Mouse (Mus musculus): Measurements from ENCODE around the gene Ptpn5.

- no peak for TF ChIP-seq CTCF (IDR thresholded peaks at IDR 0.05 in 2 of 3, conservative IDR thresholded peaks at IDR 0.05 in 1 of 3; ENCODE audit: control insufficient read depth in 1 of 3, insufficient read depth in 1 of 3, low read depth in 2 of 3, low read length in 3 of 3, poor library complexity in 1 of 3, severe bottlenecking in 1 of 3)
- no peak for TF ChIP-seq TAL1 (IDR thresholded peaks at IDR 0.05; ENCODE audit: low read length)
- TF ChIP-seq RAD21 (IDR thresholded peaks at IDR 0.05; ENCODE audit: low read depth, low read length): no peak
- no peak for TF ChIP-seq USF1 (IDR thresholded peaks at IDR 0.05; ENCODE audit: low read depth, low read length)
- no peak for TF ChIP-seq MAX (IDR thresholded peaks at IDR 0.05; ENCODE audit: low read length)
- no peak for TF ChIP-seq MYC (IDR thresholded peaks at IDR 0.05; ENCODE audit: low read depth, low read length)
These were observed 588 bp downstream of the Ptpn5 start for GRCm38 (mm10) chr7:47132931-47133260.

All from MEL (cell line).